Mouse (Mus musculus) gastrocnemius, adult 2 months (tissue): ENCODE measurements around the gene Stpg3. TPM values are rescaled to one million over a fixed set of nuclear protein-coding genes. Genes with fewer than 3 reads are reported as not detected.
"Not testable (repeated sequence)": the region's sequence is repeated elsewhere in the genome, so short reads cannot be mapped to it uniquely, and the experiment has no call there.

ENCODE experiments used
- DNase-seq: peaks from one replicate; pipeline ENCODE4 v3.0.0; 2022
- H3K27ac ChIP-seq: fragments of 200-600 bp; 2 replicates; pipeline ENCODE4 v1.8.1; 2022; ENCODE audit warnings: mild to moderate bottlenecking
- H3K4me3 ChIP-seq: fragments of 200-600 bp; 2 replicates; pipeline ENCODE4 v1.8.1; 2022; ENCODE audit warnings: mild to moderate bottlenecking, moderate library complexity
- CTCF ChIP-seq: fragments of 200-600 bp; IDR thresholded peaks from 2 replicates; pipeline ENCODE4 v1.8.1; 2022; ENCODE audit warnings: antibody characterized with exemption, mild to moderate bottlenecking, moderate library complexity
- intact Hi-C: fragments of 180-260 bp; cut with DNase I; formaldehyde crosslinking; loops from one replicate; pipeline ENCODE4 v1.15.1; 2025
- long read RNA-seq, 2 experiments: library from polyadenylated mRNA; stranded (forward); transcript quantifications; one replicate each; pipeline ENCODE4 v2.0.0; 2021
- total RNA-seq, 2 experiments: library from RNA; stranded (reverse); gene quantifications; 2 replicates each; pipeline ENCODE4 v1.2.3; 2021

Stpg3 gene
- total RNA-seq, result not detected
- long read RNA-seq, experiment 1, result 0 reads
- long read RNA-seq, experiment 2, result 0 reads

- no peak within 1 kb of the TSS for H3K4me3 ChIP-seq
- DNase-seq, result no peak
- no peak for TF ChIP-seq CTCF
- intact Hi-C loops, result no loop called here
- H3K27ac ChIP-seq, result no peak within 1 kb of the TSS
These were observed at the start of gene Stpg3 for GRCm38 (mm10) chr2:25214444-25214843. Stpg3 (minus strand) TSS chr2:25214637.

- peak overlapping the region; percentile 91 for H3K4me3 ChIP-seq
- H3K27ac ChIP-seq, result peak overlapping the region; percentile 85
- intact Hi-C loops, result no loop called here
- no peak for TF ChIP-seq CTCF
- no peak for DNase-seq
These were observed 49.3 kb upstream of the Stpg3 start for GRCm38 (mm10) chr2:25263623-25264285.

GRCm38 (mm10) chr2:25262795-25263622 lies 48.6 kb upstream of the Stpg3 start:
- peak overlapping the region; percentile 85 for H3K27ac ChIP-seq
- DNase-seq, result peak; percentile 55
- intact Hi-C loops, result no loop called here
- no peak for TF ChIP-seq CTCF
- H3K4me3 ChIP-seq, result peak overlapping the region; percentile 91

GRCm38 (mm10) chr2:25262291-25262767 lies 47.9 kb upstream of the Stpg3 start, which contains the start of gene Tprn:
Tprn (plus strand) TSS chr2:25262618.
- intact Hi-C loops, result no loop called here
- Histone ChIP-seq H3K27ac (peak within 1 kb of the TSS; percentile 85), H3K4me3 (peak within 1 kb of the TSS; percentile 91)
- TF ChIP-seq CTCF, result no peak
- DNase-seq, result peak; percentile 97

- no peak for TF ChIP-seq CTCF
- Histone ChIP-seq H3K27ac (peak overlapping the region; percentile 85), H3K4me3 (peak overlapping the region; percentile 91)
- no peak for DNase-seq
- intact Hi-C loops, result no loop called here
These were observed 47.4 kb upstream of the Stpg3 start for GRCm38 (mm10) chr2:25261870-25262269.

GRCm38 (mm10) chr2:25258887-25259286 lies 44.5 kb upstream of the Stpg3 start:
- Histone ChIP-seq H3K4me3 (no peak overlapping the region), H3K27ac (no peak overlapping the region)
- peak; percentile 65 for TF ChIP-seq CTCF
- intact Hi-C loops, result loop anchor here (5.0 to 10.0 kb wide), 2 partner anchors 73 to 134 kb away; partner anchors contain the start of gene Man1b1
- no peak for DNase-seq

- DNase-seq, H3K27ac ChIP-seq, H3K4me3 ChIP-seq: not testable (repeated sequence)
- intact Hi-C loops, result loop anchor here (5.0 to 10.0 kb wide), 2 partner anchors 75 to 132 kb away; partner anchors contain the start of gene Man1b1
These were observed 42.8 kb upstream of the Stpg3 start for GRCm38 (mm10) chr2:25257250-25257649.

- peak overlapping the region; percentile 97 for H3K27ac ChIP-seq
- TF ChIP-seq CTCF, result peak; percentile 36
- intact Hi-C loops, result loop anchor here (5.0 to 10.0 kb wide), 2 partner anchors 76 to 132 kb away; partner anchors contain the start of gene Man1b1
- DNase-seq, result not testable (repeated sequence)
- H3K4me3 ChIP-seq, result peak overlapping the region; percentile 86
These were observed 42.1 kb upstream of the Stpg3 start for GRCm38 (mm10) chr2:25256443-25257109.

- H3K27ac ChIP-seq, result peak within 1 kb of the TSS; percentile 97
- TF ChIP-seq CTCF, result no peak
These were observed 40.9 kb upstream of the Stpg3 start, which contains the start of gene Tmem203 for GRCm38 (mm10) chr2:25255284-25255779. Tmem203 (plus strand) TSS chr2:25255439.

GRCm38 (mm10) chr2:25252331-25252730 lies 37.9 kb upstream of the Stpg3 start:
- H3K4me3 ChIP-seq, result no peak overlapping the region
- no peak for DNase-seq
- intact Hi-C loops, result loop anchor here (10.0 kb wide), 1 partner anchor 128 kb away; no protein-coding TSS in a partner anchor
- peak; percentile 38 for TF ChIP-seq CTCF
- no peak overlapping the region for H3K27ac ChIP-seq

More at GRCm38 (mm10) chr2:25255284-25255779, 40.9 kb upstream of the Stpg3 start, which contains the start of gene Tmem203:
- intact Hi-C loops, result loop anchor here (1.0 to 10.0 kb wide), 4 partner anchors 27 to 131 kb away; partner anchors contain the start of gene Man1b1
- DNase-seq, result peak; percentile 89
- peak within 1 kb of the TSS; percentile 86 for H3K4me3 ChIP-seq

- H3K27ac ChIP-seq, result no peak within 1 kb of the TSS
- no peak within 1 kb of the TSS for H3K4me3 ChIP-seq
- no peak for TF ChIP-seq CTCF
- intact Hi-C loops, result no loop called here
- no peak for DNase-seq
These were observed 32.0 kb upstream of the Stpg3 start, which contains the start of gene AL732309.1 for GRCm38 (mm10) chr2:25246183-25247072. AL732309.1 (minus strand) TSS chr2:25246863.
